ENCODE assay signal across 7 mouse cellular contexts in genomic region chr10:105840928-105841888, GRCm38 (mm10). TPM values are rescaled to one million over a fixed set of nuclear protein-coding genes. Genes with fewer than 3 reads are reported as not detected.
DNase-seq lines count a peak whose midpoint lies in the region; ATAC-seq and TF ChIP-seq lines count a peak whose summit lies in the region.

TSS of gene Ccdc59 (plus strand) at chr10:105841067.
TSS of gene Mettl25 (minus strand) at chr10:105841380.

- peaks cover 11% of the 10 kb centered on the region for H3K4me1 ChIP-seq in embryonic facial prominence, embryonic 10.5 days
- no peaks in the 10 kb centered on the region for H3K4me1 ChIP-seq in intestine, postnatal 0 days (replicated peaks; ENCODE audit: control insufficient read depth, insufficient read depth, low read length)
- H3K4me1 ChIP-seq in midbrain, embryonic 12.5 days = peaks cover 6% of the 10 kb centered on the region
- peaks cover 5% of the 10 kb centered on the region for H3K4me1 ChIP-seq in small intestine, adult 2 months (ENCODE audit: control insufficient read depth, insufficient read depth, insufficient read length, low read length)

- TF ChIP-seq POLR2A in small intestine, adult 2 months (IDR thresholded peaks at IDR 0.05; ENCODE audit: low read depth, low read length) = peak; percentile 46

- peak within 1 kb of the TSS; percentile 86 for H3K9ac ChIP-seq in intestine, postnatal 0 days (ENCODE audit: low read depth, low read length)
- peak within 1 kb of the TSS; percentile 74 for H3K9ac ChIP-seq in midbrain, embryonic 12.5 days (replicated peaks)

- peak; percentile 99 for ATAC-seq in intestine, postnatal 0 days
- peak; percentile 99 for ATAC-seq in midbrain, embryonic 12.5 days (ENCODE audit: low FRiP score, low read depth)

- H3K27me3 ChIP-seq in embryonic facial prominence, embryonic 10.5 days (replicated peaks; ENCODE audit: low read depth, poor library complexity, severe bottlenecking) = no peaks in the 10 kb centered on the region
- H3K27me3 ChIP-seq in intestine, postnatal 0 days (replicated peaks; ENCODE audit: control insufficient read depth, insufficient read depth, low read length) = no peaks in the 10 kb centered on the region
- H3K27me3 ChIP-seq in midbrain, embryonic 12.5 days = no peaks in the 10 kb centered on the region
- no peaks in the 10 kb centered on the region for H3K27me3 ChIP-seq in small intestine, adult 2 months (ENCODE audit: control insufficient read depth, insufficient read depth, low read length)

- H3K27ac ChIP-seq in embryonic facial prominence, embryonic 10.5 days (replicated peaks) = peak within 1 kb of the TSS; percentile 98
- H3K27ac ChIP-seq in intestine, postnatal 0 days (ENCODE audit: low read depth, low read length) = peak within 1 kb of the TSS; percentile 90
- H3K27ac ChIP-seq in midbrain, embryonic 12.5 days (replicated peaks) = peak within 1 kb of the TSS; percentile 96
- peak within 1 kb of the TSS; percentile 91 for H3K27ac ChIP-seq in small intestine, adult 2 months (ENCODE audit: insufficient read depth, low read depth, low read length)

- H3K4me2 ChIP-seq in intestine, postnatal 0 days (replicated peaks; ENCODE audit: low read depth) = peak within 1 kb of the TSS; percentile 71
- H3K4me2 ChIP-seq in midbrain, embryonic 12.5 days (replicated peaks) = peak within 1 kb of the TSS; percentile 70

- H3K9me3 ChIP-seq in embryonic facial prominence, embryonic 10.5 days = no peaks in the 10 kb centered on the region
- no peaks in the 10 kb centered on the region for H3K9me3 ChIP-seq in intestine, postnatal 0 days (ENCODE audit: control insufficient read depth)
- H3K9me3 ChIP-seq in midbrain, embryonic 12.5 days = no peaks in the 10 kb centered on the region

- intact Hi-C loops in left cerebral cortex, postnatal 4 days (cut with DNase I) = loop anchor here (10.0 kb wide), 1 partner anchor 634 kb away; the partner anchor contains the start of gene Ppfia2

- H3K4me3 ChIP-seq in embryonic facial prominence, embryonic 10.5 days = peak within 1 kb of the TSS; percentile 87
- H3K4me3 ChIP-seq in intestine, postnatal 0 days (ENCODE audit: low read depth, low read length) = peak within 1 kb of the TSS; percentile 78
- peak within 1 kb of the TSS; percentile 82 for H3K4me3 ChIP-seq in midbrain, embryonic 12.5 days
- peak within 1 kb of the TSS; percentile 74 for H3K4me3 ChIP-seq in small intestine, adult 2 months (ENCODE audit: low read depth, low read length)

- under 1% methylated on average over 90 of the region's 90 CpGs for WGBS in embryonic facial prominence, embryonic 10.5 days
- under 1% methylated on average over 88 of the region's 90 CpGs for WGBS in intestine, postnatal 0 days
- under 1% methylated on average over 90 of the region's 90 CpGs for WGBS in midbrain, embryonic 12.5 days
- WGBS in small intestine, adult 2 months = under 1% methylated on average over 90 of the region's 90 CpGs

- peak; percentile 98 for DNase-seq in adrenal gland, postnatal 10 days
- DNase-seq in embryonic facial prominence, embryonic 10.5 days (ENCODE audit: low spot score) = peak; percentile 97
- DNase-seq in gonadal fat pad, adult 2 months (ENCODE audit: low read depth) = peak; percentile 65
- DNase-seq in left cerebral cortex, postnatal 4 days = peak; percentile 97

- H3K36me3 ChIP-seq in embryonic facial prominence, embryonic 10.5 days (replicated peaks) = peaks cover 38% of the 10 kb centered on the region
- H3K36me3 ChIP-seq in intestine, postnatal 0 days (ENCODE audit: control insufficient read depth, insufficient read depth) = 0 out of 2 replicates have a peak, but pooled peaks cover 6% of the 10 kb centered on the region
- H3K36me3 ChIP-seq in midbrain, embryonic 12.5 days = peaks cover 31% of the 10 kb centered on the region
- H3K36me3 ChIP-seq in small intestine, adult 2 months (ENCODE audit: control insufficient read depth, insufficient read depth, low read length) = peaks cover 8% of the 10 kb centered on the region

- TF ChIP-seq CTCF in intestine, postnatal 0 days (IDR thresholded peaks at IDR 0.05; ENCODE audit: low read depth) = peak; percentile 63
- TF ChIP-seq CTCF in small intestine, adult 2 months (IDR thresholded peaks at IDR 0.05; ENCODE audit: extremely low read depth, insufficient read length, insufficient replicate concordance, low read depth, low read length) = peak; percentile 60

RNA-seq across cellular contexts. Expression of gene Ccdc59, which starts in this region (rescaled TPM):
- total RNA-seq in adrenal gland, postnatal 10 days (2021) = 10 to 100 TPM; 18.2 to 20.1 TPM
- polyA plus RNA-seq in embryonic facial prominence, embryonic 10.5 days (2016; fragmentation: Nextera tagmentation; extraction: Ambion mirVana) = 55.6 and 57.6 TPM in 2 replicates
- 6.0 and 6.3 TPM in 2 replicates for polyA plus RNA-seq in gonadal fat pad, adult 2 months (2012; rRNA removed)
- 92.9 and 112 TPM in 2 replicates for polyA plus RNA-seq in intestine, postnatal 0 days (2015; fragmentation: Nextera tagmentation; extraction: Ambion mirVana)
- 10 to 100 TPM; 19.2 to 21.0 TPM for total RNA-seq in left cerebral cortex, postnatal 4 days (2021)
- 53.8 and 58.2 TPM in 2 replicates for polyA plus RNA-seq in midbrain, embryonic 12.5 days (2016; fragmentation: Nextera tagmentation; extraction: Ambion mirVana)
- 2.0 and 2.3 TPM in 2 replicates for polyA plus RNA-seq in small intestine, adult 2 months (2012; rRNA removed)

RNA-seq across cellular contexts. Expression of gene Mettl25, which starts in this region (rescaled TPM):
- total RNA-seq in adrenal gland, postnatal 10 days (2021) = 10 to 100 TPM in 1 of 2 experiments, 1 to 10 TPM in 1; 7.2 to 11.0 TPM
- polyA plus RNA-seq in embryonic facial prominence, embryonic 10.5 days (2016; fragmentation: Nextera tagmentation; extraction: Ambion mirVana) = 13.1 and 13.9 TPM in 2 replicates
- 3.1 and 3.7 TPM in 2 replicates for polyA plus RNA-seq in gonadal fat pad, adult 2 months (2012; rRNA removed)
- polyA plus RNA-seq in intestine, postnatal 0 days (2015; fragmentation: Nextera tagmentation; extraction: Ambion mirVana) = 7.9 TPM in 2 replicates
- total RNA-seq in left cerebral cortex, postnatal 4 days (2021) = 10 to 100 TPM in 1 of 2 experiments, 1 to 10 TPM in 1; 7.0 to 11.2 TPM
- polyA plus RNA-seq in midbrain, embryonic 12.5 days (2016; fragmentation: Nextera tagmentation; extraction: Ambion mirVana) = 11.6 and 14.5 TPM in 2 replicates
- 3.0 and 6.0 TPM in 2 replicates for polyA plus RNA-seq in small intestine, adult 2 months (2012; rRNA removed)

Comparison
In these comparisons a context has a peak if more than half of its experiments do, and no peak if none do; other contexts are left out.
1. Peak in every context shown above with its lines: DNase-seq, ATAC-seq, H3K4me3 ChIP-seq and H3K27ac ChIP-seq.